Mouse (Mus musculus): ENCODE results near the gene Mcm2. TPM values are rescaled to one million over a fixed set of nuclear protein-coding genes. Genes with fewer than 3 reads are reported as not detected.
A peak's percentile ranks its signal among the peaks of the same experiment; 100 is the strongest.

The Mcm2 gene
- polyA plus RNA-seq, 1 experiment from 2014 or later, result 203 TPM

DNA sequence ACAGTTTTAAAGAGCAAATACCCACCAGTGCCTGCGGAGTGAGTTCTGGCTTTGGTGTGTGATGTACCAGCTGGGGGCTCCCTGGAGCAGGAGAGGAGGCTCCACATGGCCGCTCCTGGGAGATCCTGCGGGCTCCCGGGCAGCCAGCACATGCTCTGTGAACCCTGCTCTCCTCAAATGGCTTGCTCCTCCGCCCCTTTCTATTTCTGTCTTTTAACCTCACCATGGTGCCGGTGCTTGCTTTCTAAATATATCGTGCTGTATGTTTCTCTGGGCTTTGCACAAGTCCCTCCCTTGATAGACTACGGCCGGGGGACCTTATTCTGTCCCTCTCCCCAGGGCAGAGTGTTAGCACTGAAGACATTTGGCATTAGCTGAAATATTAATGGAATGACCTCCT is 41.3 kb downstream of the Mcm2 start:
- Histone ChIP-seq H3K27me3 (ENCODE audit: control insufficient read depth, insufficient read depth, low read length) (no peaks in the 10 kb centered on the region), H3K4me1 (ENCODE audit: control insufficient read depth, insufficient read depth, low read length) (no peaks in the 10 kb centered on the region), H3K9me3 (replicated peaks; ENCODE audit: control insufficient read depth, low read length) (no peaks in the 10 kb centered on the region), H3K4me2 (ENCODE audit: low read depth, low read length) (no peak overlapping the region), H3K36me3 (replicated peaks; ENCODE audit: control insufficient read depth, insufficient read depth, low read depth, low read length) (peaks cover 4% of the 10 kb centered on the region), H3K27ac (replicated peaks; ENCODE audit: low read depth, low read length) (no peak overlapping the region), H3K9ac (replicated peaks; ENCODE audit: low read length) (no peak overlapping the region), H3K4me3 (ENCODE audit: low read depth, low read length) (no peak overlapping the region)
- 48% methylated on average over 9 of the region's 9 CpGs for WGBS
- ATAC-seq (replicated peaks; ENCODE audit: insufficient number of reproducible peaks, low FRiP score, low TSS enrichment, low read depth) (no peak), DNase-seq (ENCODE audit: low spot score) (no peak)

DNA sequence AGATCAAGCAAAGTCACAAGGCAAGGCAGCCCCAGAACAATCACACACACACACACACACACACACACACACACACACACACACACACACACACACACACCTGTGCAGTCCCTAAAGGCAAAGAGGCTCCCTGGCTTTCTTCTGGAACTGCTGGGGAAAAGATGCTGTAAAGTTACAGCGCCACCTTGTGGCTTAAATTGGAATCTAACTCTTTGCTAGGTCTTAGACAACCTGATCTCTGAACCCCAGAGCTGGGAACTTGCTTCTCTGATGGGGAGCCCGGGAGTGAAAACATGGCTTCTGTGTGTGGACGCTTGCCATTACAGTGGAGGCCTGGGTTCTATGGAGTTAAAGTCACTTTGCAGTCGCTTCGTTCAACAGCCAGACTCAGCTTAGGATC is 42.9 kb downstream of the Mcm2 start:
- 17% methylated on average over 5 of the region's 5 CpGs for WGBS

DNA sequence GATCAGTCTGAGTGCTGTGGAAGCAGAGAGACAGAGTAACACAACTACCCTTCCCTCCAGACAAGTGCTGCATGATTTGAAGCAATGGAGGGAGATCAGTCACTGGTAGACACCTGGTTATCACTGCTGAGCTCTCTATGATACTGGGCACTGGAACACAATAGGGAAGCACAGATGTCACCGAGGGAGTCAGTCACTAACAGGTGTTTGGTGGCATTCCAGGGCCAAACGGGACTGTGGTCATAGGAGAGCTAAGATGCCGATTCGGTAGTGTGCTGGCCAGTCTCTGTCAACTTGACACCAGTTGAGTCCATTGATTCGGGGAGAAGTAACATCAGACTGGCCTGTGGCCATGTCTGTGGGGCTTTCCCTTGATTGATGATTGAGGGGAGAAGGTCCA is 44.1 kb downstream of the Mcm2 start:
- Histone ChIP-seq H3K9me3 (replicated peaks; ENCODE audit: control insufficient read depth, low read length) (no peaks in the 10 kb centered on the region), H3K36me3 (replicated peaks; ENCODE audit: control insufficient read depth, insufficient read depth, low read depth, low read length) (no peaks in the 10 kb centered on the region), H3K4me1 (ENCODE audit: control insufficient read depth, insufficient read depth, low read length) (no peaks in the 10 kb centered on the region), H3K4me3 (ENCODE audit: low read depth, low read length) (no peak overlapping the region), H3K27me3 (ENCODE audit: control insufficient read depth, insufficient read depth, low read length) (no peaks in the 10 kb centered on the region), H3K4me2 (ENCODE audit: low read depth, low read length) (no peak overlapping the region), H3K9ac (replicated peaks; ENCODE audit: low read length) (no peak overlapping the region), H3K27ac (replicated peaks; ENCODE audit: low read depth, low read length) (no peak overlapping the region)
- ATAC-seq (replicated peaks; ENCODE audit: insufficient number of reproducible peaks, low FRiP score, low TSS enrichment, low read depth), result no peak
- no peak for DNase-seq (ENCODE audit: low spot score)
- WGBS, result 77% methylated on average over 5 of the region's 5 CpGs

More for the DNA sequence above, 42.9 kb downstream of the Mcm2 start:
- Histone ChIP-seq H3K9me3 (replicated peaks; ENCODE audit: control insufficient read depth, low read length) (no peaks in the 10 kb centered on the region), H3K27me3 (ENCODE audit: control insufficient read depth, insufficient read depth, low read length) (no peaks in the 10 kb centered on the region), H3K36me3 (replicated peaks; ENCODE audit: control insufficient read depth, insufficient read depth, low read depth, low read length) (no peaks in the 10 kb centered on the region), H3K4me1 (ENCODE audit: control insufficient read depth, insufficient read depth, low read length) (no peaks in the 10 kb centered on the region), H3K9ac (replicated peaks; ENCODE audit: low read length) (no peak overlapping the region), H3K27ac (replicated peaks; ENCODE audit: low read depth, low read length) (no peak overlapping the region), H3K4me2 (ENCODE audit: low read depth, low read length) (no peak overlapping the region), H3K4me3 (ENCODE audit: low read depth, low read length) (no peak overlapping the region)
- ATAC-seq (replicated peaks; ENCODE audit: insufficient number of reproducible peaks, low FRiP score, low TSS enrichment, low read depth), result no peak
- DNase-seq (ENCODE audit: low spot score), result peak; percentile 89

DNA sequence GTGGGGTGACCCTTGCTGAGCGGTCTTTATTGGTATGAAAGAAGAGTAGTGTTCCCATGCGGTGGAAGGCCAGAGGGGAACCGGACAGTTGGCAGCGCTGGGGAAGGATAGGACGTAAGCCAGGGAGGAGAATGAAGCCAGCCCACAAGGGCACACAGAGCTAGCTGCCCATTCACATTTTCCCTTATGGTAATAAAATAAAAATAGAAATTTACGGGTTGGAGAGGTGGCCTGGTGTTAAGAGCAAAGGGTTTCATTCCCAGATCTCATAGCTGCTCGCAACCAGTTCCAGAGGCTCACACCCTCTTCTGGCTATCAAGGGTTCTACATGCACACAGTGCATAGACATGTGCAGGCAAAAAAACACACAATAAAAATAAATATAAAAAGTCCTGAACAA is 48.5 kb downstream of the Mcm2 start:
- H3K36me3 ChIP-seq (replicated peaks; ENCODE audit: control insufficient read depth, insufficient read depth, low read depth, low read length), result no peaks in the 10 kb centered on the region
- 90% methylated on average over 7 of the region's 7 CpGs for WGBS
- no peaks in the 10 kb centered on the region for H3K9me3 ChIP-seq (replicated peaks; ENCODE audit: control insufficient read depth, low read length)

DNA sequence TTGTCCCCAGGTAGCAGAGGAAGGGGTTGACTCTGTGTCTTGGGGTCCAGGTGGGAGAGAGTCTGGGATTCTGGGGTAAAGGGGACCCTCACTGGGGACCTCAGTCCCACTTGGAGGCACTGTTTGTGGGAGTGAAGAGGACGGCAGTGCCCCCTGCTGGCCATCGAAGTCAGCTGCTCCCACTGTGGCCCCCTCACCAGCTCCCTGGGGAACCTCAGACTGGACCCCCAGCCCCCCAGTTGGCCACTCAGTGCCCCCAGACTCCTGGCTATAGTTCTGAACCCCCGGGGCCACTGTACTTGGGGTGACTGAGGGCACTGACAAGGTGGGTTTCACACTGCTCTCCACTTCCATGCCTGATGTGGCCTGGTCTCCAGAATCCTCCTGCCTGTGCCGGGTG is 49.3 kb downstream of the Mcm2 start:
- H3K27me3 ChIP-seq (ENCODE audit: control insufficient read depth, insufficient read depth, low read length), result no peaks in the 10 kb centered on the region
- H3K4me2 ChIP-seq (ENCODE audit: low read depth, low read length), result no peak overlapping the region
- H3K4me1 ChIP-seq (ENCODE audit: control insufficient read depth, insufficient read depth, low read length), result no peaks in the 10 kb centered on the region
- H3K4me3 ChIP-seq (ENCODE audit: low read depth, low read length), result no peak overlapping the region
- no peak overlapping the region for H3K27ac ChIP-seq (replicated peaks; ENCODE audit: low read depth, low read length)
- WGBS, result 48% methylated on average over 4 of the region's 4 CpGs
- DNase-seq (ENCODE audit: low spot score) (no peak), ATAC-seq (replicated peaks; ENCODE audit: insufficient number of reproducible peaks, low FRiP score, low TSS enrichment, low read depth) (no peak)
- H3K9me3 ChIP-seq (replicated peaks; ENCODE audit: control insufficient read depth, low read length), result no peaks in the 10 kb centered on the region
- H3K36me3 ChIP-seq (replicated peaks; ENCODE audit: control insufficient read depth, insufficient read depth, low read depth, low read length), result no peaks in the 10 kb centered on the region
- no peak overlapping the region for H3K9ac ChIP-seq (replicated peaks; ENCODE audit: low read length)

More for the DNA sequence above, 48.5 kb downstream of the Mcm2 start:
- H3K9ac ChIP-seq (replicated peaks; ENCODE audit: low read length), result no peak overlapping the region
- H3K27ac ChIP-seq (replicated peaks; ENCODE audit: low read depth, low read length), result no peak overlapping the region
- ATAC-seq (replicated peaks; ENCODE audit: insufficient number of reproducible peaks, low FRiP score, low TSS enrichment, low read depth) (no peak), DNase-seq (ENCODE audit: low spot score) (no peak)
- H3K4me2 ChIP-seq (ENCODE audit: low read depth, low read length), result no peak overlapping the region
- no peaks in the 10 kb centered on the region for H3K4me1 ChIP-seq (ENCODE audit: control insufficient read depth, insufficient read depth, low read length)
- H3K27me3 ChIP-seq (ENCODE audit: control insufficient read depth, insufficient read depth, low read length), result no peaks in the 10 kb centered on the region
- H3K4me3 ChIP-seq (ENCODE audit: low read depth, low read length), result no peak overlapping the region

DNA sequence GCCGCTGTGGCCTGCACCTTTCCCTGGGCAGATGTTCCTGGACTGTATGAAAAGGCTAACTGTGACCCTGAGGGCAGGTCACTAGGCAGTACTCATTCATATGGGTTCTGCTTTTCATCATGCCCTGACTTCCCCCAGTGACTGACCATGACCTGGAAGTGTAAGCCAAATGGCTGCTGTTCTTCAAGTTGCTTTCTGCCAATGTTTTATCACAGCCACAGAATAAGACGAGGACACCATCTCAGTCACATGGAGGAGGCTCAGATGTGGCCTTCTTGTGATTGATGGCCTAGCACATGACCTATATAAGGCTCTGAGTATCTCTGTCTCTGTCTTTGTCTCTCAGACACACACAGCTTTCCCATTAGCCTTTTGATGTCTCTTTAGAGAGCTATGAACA is 51.0 kb downstream of the Mcm2 start:
- Histone ChIP-seq H3K9me3 (replicated peaks; ENCODE audit: control insufficient read depth, low read length) (no peaks in the 10 kb centered on the region), H3K4me3 (ENCODE audit: low read depth, low read length) (no peak overlapping the region), H3K27me3 (ENCODE audit: control insufficient read depth, insufficient read depth, low read length) (no peaks in the 10 kb centered on the region), H3K27ac (replicated peaks; ENCODE audit: low read depth, low read length) (no peak overlapping the region), H3K9ac (replicated peaks; ENCODE audit: low read length) (no peak overlapping the region), H3K4me1 (ENCODE audit: control insufficient read depth, insufficient read depth, low read length) (peaks cover 3% of the 10 kb centered on the region; the same call in 1 of the 2 replicates), H3K36me3 (replicated peaks; ENCODE audit: control insufficient read depth, insufficient read depth, low read depth, low read length) (no peaks in the 10 kb centered on the region), H3K4me2 (ENCODE audit: low read depth, low read length) (no peak overlapping the region)
- no peak for ATAC-seq (replicated peaks; ENCODE audit: insufficient number of reproducible peaks, low FRiP score, low TSS enrichment, low read depth)
- WGBS, result 66% methylated on average over 2 of the region's 2 CpGs
- DNase-seq (ENCODE audit: low spot score), result no peak

DNA sequence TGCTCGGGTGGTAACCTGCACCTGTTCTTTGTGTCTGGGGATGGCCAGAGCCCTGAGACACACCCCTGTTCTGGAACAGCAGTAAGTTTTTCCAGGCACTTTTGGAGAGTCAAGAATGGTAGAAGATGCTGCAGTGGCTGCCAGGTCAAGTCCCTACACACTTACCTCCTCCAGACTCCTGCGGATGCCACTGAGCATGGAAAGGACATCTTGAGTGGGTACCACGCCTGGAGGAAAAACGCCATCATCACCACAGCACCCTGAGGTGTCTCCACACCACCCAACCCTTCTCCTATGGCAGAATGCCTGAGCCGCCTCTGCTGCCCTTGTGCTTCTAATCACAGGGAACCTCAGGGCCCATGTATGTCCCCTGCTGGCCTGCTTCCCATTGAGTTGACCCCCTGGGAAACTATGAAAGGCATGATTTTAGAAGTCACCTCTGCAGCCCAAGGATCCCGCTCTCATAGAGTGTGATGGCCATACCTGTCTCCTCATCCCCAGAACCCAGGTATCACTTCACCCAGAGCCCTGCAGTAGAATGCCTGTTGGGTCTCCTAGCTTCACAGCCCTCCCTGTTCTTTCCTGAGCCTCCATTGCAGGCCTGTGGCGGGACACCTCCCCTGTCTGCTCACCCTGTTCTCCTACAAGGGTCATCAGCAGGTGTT is 53.5 kb downstream of the Mcm2 start:
- WGBS, result 80% methylated on average over 7 of the region's 7 CpGs
- Histone ChIP-seq H3K9me3 (replicated peaks; ENCODE audit: control insufficient read depth, low read length) (no peaks in the 10 kb centered on the region), H3K9ac (replicated peaks; ENCODE audit: low read length) (no peak overlapping the region), H3K36me3 (replicated peaks; ENCODE audit: control insufficient read depth, insufficient read depth, low read depth, low read length) (no peaks in the 10 kb centered on the region), H3K27ac (replicated peaks; ENCODE audit: low read depth, low read length) (no peak overlapping the region), H3K4me1 (ENCODE audit: control insufficient read depth, insufficient read depth, low read length) (peaks cover 7% of the 10 kb centered on the region; the same call in 1 of the 2 replicates), H3K27me3 (ENCODE audit: control insufficient read depth, insufficient read depth, low read length) (no peaks in the 10 kb centered on the region), H3K4me3 (ENCODE audit: low read depth, low read length) (no peak overlapping the region), H3K4me2 (ENCODE audit: low read depth, low read length) (no peak overlapping the region)
- DNase-seq (ENCODE audit: low spot score) (no peak), ATAC-seq (replicated peaks; ENCODE audit: insufficient number of reproducible peaks, low FRiP score, low TSS enrichment, low read depth) (no peak)

DNA sequence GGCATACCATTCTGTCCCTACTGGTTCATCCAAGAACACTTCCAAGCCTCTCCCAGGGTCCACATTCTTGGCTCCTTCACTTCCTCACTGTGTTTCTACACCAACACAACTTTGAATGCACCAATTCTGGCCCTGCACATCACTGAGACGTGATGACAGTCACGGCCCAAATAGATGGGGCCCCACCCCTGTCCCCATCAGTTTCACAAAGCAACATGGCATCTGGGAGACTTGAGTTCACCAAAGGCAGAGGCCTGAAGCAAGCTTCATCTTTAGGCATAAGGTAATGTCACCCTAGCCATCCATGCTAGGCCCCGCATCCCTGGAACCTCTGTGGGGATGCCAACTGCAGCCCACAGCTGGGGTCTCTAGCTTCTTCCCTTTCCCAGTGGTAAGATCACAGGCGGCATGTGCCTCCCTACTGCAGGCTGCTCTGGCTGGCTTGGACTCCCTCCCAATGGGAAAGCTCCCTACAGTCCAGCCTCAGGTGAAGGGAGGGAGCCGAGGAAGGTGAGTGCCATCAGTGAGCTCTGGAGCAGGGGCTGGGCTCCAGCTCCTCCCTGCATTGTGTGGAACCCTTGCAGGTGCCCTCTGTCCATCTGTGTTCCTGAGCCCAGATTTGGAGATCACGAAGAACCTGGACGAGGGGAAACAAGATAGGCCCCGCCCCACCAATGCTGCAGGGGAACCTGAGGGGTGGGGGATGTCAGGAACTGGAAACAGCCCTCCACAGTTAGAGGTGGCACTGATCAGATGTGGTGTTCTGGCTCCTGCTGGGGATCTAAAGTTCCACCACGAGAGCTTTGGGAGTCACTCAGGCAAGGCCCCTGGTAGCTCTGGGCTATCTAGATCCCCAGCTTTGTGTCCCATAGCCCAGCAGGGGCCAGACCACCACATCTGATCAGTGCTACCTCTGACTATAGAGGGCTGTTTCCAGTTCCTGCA is 54.5 kb downstream of the Mcm2 start:
- no peak for ATAC-seq (replicated peaks; ENCODE audit: insufficient number of reproducible peaks, low FRiP score, low TSS enrichment, low read depth)

More for the DNA sequence above, 54.5 kb downstream of the Mcm2 start:
- Histone ChIP-seq H3K9me3 (replicated peaks; ENCODE audit: control insufficient read depth, low read length) (no peaks in the 10 kb centered on the region), H3K9ac (replicated peaks; ENCODE audit: low read length) (no peak overlapping the region), H3K4me2 (ENCODE audit: low read depth, low read length) (no peak overlapping the region), H3K27me3 (ENCODE audit: control insufficient read depth, insufficient read depth, low read length) (no peaks in the 10 kb centered on the region), H3K27ac (replicated peaks; ENCODE audit: low read depth, low read length) (no peak overlapping the region), H3K36me3 (replicated peaks; ENCODE audit: control insufficient read depth, insufficient read depth, low read depth, low read length) (no peaks in the 10 kb centered on the region), H3K4me3 (ENCODE audit: low read depth, low read length) (no peak overlapping the region), H3K4me1 (ENCODE audit: control insufficient read depth, insufficient read depth, low read length) (peaks cover 7% of the 10 kb centered on the region; the same call in 1 of the 2 replicates)
- 74% methylated on average over 9 of the region's 9 CpGs for WGBS
- DNase-seq (ENCODE audit: low spot score), result no peak

All from embryonic facial prominence, embryonic 11.5 days (tissue).